Mouse (Mus musculus) adrenal gland, postnatal 36 days (tissue): ENCODE data around the gene Aff2. TPM values are rescaled to one million over a fixed set of nuclear protein-coding genes. Genes with fewer than 3 reads are reported as not detected.

Source experiments
- DNase-seq, 2 experiments: peaks; one replicate each; pipeline ENCODE4 v3.0.0; 2021; ENCODE audit warnings: mixed read lengths in 1 of 2
- total RNA-seq, 2 experiments: library from RNA; stranded (reverse); gene quantifications; 2 replicates each; pipeline ENCODE4 v1.2.3; 2021

Gene Aff2
- total RNA-seq, 2 experiments from 2014 or later, result 2.0 to 3.8 TPM

DNA sequence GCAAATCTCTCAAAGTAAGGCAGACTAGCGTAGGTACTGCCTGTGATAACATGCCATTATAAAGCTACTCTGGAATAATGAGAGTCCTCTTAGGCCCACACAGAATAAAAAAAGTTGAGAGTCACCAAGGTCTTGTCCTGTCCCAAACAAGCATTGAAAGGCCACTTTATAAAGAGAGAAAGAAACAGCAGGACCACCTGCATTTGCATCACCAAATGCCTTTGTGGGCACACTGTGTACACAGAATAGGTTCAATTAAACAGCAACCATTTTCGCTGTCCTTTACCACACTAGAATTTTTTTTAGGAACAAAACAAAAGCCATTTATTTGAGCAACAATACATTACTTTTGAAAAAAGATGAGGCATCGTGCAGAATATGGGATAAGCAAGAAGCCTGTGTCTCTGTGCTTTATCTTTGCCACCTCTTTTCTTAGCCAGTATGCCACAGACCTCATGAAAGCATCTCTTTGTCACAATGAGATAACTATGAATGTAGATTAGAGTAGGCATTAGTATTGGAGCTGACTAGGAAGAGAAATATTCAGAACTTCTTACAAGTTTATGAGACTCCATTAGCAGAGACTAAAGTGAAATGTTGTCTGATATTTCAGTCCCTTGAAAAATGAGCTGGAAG is 385.0 kb downstream of the Aff2 start:
- no peak for DNase-seq

- DNase-seq, result no peak
Measured at GRCm38 (mm10) chrX:69801890-69802439, 441.9 kb downstream of the Aff2 start.

GRCm38 (mm10) chrX:69802481-69802880 is 442.4 kb downstream of the Aff2 start:
- DNase-seq, result no peak

DNA sequence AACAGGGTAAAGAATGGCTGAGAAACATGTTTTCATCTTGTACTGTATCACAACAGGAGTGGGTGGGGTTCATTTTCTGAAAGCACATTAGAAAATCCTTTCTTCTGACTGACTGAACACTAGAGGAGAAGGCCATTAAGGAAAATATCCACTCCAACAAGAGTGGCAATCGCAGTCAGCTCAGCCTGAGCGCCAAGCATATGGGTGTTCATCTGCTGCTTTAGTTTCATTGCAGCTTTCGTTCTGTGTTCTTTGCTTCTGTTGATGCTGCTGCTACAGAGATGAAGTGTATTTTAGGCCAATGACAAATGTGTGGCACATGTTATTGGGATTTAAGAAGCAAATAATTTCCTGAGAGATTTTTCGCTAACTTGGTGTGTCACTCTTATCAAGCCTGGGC is 451.7 kb downstream of the Aff2 start:
- no peak for DNase-seq

- no peak for DNase-seq
Measured at GRCm38 (mm10) chrX:69815054-69815453, 455.0 kb downstream of the Aff2 start.

DNA sequence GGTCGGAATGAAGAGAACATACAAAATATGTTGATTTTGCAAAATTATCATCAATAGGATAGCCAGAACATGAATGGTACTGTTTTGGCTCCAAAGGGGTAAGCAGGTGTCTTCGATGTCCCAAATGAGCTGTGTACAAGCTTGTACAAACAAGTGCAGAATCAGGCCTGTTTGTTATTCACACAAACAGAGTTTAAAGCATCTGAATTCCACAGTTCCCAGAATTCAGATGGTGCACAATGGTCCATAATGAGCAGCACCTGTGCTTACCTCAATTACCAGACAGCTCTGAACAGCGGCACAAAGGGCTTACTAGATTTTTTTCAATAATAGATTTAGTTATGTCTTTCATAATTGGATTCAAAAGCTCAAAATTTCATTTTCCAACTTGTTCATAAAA is 457.6 kb downstream of the Aff2 start:
- no peak for DNase-seq

DNA sequence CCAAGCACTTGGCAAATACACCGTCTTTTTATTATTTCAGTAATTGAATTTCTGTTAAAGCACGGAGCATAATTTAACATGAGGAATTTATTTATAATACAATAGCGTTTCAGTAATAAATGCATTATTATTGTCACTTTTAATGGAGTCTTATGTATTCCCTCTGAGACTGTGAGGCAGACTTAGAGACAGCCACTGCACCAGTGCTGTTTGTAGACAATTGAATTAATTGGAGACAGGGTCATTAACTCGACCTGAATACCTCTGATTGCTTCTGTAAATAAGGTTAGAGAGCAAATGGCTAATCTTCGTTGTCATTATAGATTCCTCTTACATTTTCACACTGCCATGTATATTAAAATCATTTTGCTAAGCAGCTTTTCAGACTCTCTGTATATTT is 458.1 kb downstream of the Aff2 start:
- no peak for DNase-seq

DNA sequence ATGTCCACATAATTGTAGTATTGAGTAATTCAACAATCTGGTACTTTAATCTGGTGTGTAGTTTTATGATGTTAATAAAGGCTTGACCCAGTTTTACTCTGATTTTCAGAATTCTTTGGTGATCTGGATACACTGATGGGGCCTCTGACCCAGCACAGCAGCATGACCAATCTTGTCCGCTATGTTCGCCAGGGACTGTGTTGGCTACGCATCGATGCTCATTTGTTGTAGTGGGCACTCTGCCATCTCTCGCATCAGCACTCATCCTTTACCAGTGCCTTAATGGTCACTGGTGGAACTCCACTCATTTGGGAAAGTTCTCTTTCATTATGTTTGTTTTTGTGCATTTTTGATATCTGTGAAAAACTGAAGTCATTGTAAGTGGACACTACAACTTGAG is 507.5 kb downstream of the Aff2 start:
- DNase-seq, result no peak

DNA sequence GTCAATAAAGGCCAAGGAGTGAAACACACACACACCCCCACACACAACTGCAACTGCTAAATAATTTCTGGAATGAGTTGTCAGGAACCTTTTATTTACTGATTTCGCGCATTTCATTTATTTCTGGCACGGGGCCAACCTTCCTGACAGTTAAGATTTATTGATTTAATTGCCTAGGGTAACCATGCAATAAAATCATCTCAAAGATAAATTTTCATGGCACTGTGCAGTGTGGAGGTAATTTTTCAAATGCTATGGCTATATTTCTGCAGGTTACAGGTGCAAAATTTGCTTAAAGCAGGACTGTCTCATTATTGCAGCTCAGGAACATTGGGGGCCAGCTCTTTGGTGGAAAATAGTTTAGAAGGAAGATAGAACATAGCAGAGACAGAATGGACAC is 531.6 kb downstream of the Aff2 start:
- no peak for DNase-seq
